Mouse (Mus musculus) intestine, embryonic 16.5 days (tissue): ENCODE measurements around the gene Kmo. TPM values are rescaled to one million over a fixed set of nuclear protein-coding genes. Genes with fewer than 3 reads are reported as not detected.
A peak's percentile ranks its signal among the peaks of the same experiment; 100 is the strongest.

Source experiments
- ATAC-seq: fragments of 200-750 bp; cut with Nextera tagmentation; 2 replicates; pipeline ENCODE4 v1.8.0; 2017; ENCODE audit warnings: moderate TSS enrichment, moderate library complexity
- H3K27ac ChIP-seq: fragments of 300-500 bp; sonication (generic); 2 replicates; pipeline ENCODE4 v1.5.1; 2014; ENCODE audit warnings: mild to moderate bottlenecking, low read length
- H3K27me3 ChIP-seq: fragments of 300-500 bp; sonication (generic); replicated peaks from 2 replicates; pipeline ENCODE4 v1.6.1; 2014; ENCODE audit warnings: low read length, control low read depth, mixed read lengths; ENCODE audit not compliant: control insufficient read depth, insufficient read depth
- H3K36me3 ChIP-seq: fragments of 300-500 bp; sonication (generic); 2 replicates; pipeline ENCODE4 v1.6.1; 2014; ENCODE audit warnings: low read length, control low read depth; ENCODE audit not compliant: control insufficient read depth, insufficient read depth
- H3K4me1 ChIP-seq: fragments of 300-500 bp; sonication (generic); 2 replicates; pipeline ENCODE4 v1.6.1; 2014; ENCODE audit warnings: low read length, control low read depth, mixed read lengths; ENCODE audit not compliant: control insufficient read depth, insufficient read depth
- H3K4me2 ChIP-seq: fragments of 300-500 bp; sonication (generic); 2 replicates; pipeline ENCODE4 v1.6.1; 2014; ENCODE audit warnings: low read depth, low read length, control low read depth
- H3K4me3 ChIP-seq: fragments of 300-500 bp; sonication (generic); 2 replicates; pipeline ENCODE4 v1.5.1; 2014; ENCODE audit warnings: mild to moderate bottlenecking, low read length
- H3K9ac ChIP-seq: fragments of 300-500 bp; sonication (generic); 2 replicates; pipeline ENCODE4 v1.6.1; 2014; ENCODE audit warnings: low read depth, low read length
- H3K9me3 ChIP-seq: fragments of 300-500 bp; sonication (generic); 2 replicates; pipeline ENCODE4 v1.6.1; 2016; ENCODE audit warnings: low read length, control low read depth; ENCODE audit not compliant: control insufficient read depth
- WGBS: fragments of 180-500 bp; shearing (Covaris S2); extraction: QIAGEN DNeasy Blood & Tissue Kit; methylation state at CpG from one replicate; pipeline ENCODE4 v1.1.7; 2014; 5-methylcytosine and 5-hydroxymethylcytosine counted together
- polyA plus RNA-seq: library from polyadenylated mRNA; unstranded; fragments of >200 nt; fragmentation: Nextera tagmentation; extraction: Ambion mirVana; gene quantifications from 2 replicates; pipeline ENCODE4 v1.2.1, GENCODE M21; 2015

The Kmo gene
- polyA plus RNA-seq, 1 experiment from 2014 or later = 0.68 TPM

GRCm38 (mm10) chr1:175701145-175701544, 81.0 kb downstream of the Kmo start:
- H3K36me3 ChIP-seq = no peaks in the 10 kb centered on the region
- H3K27me3 ChIP-seq = no peaks in the 10 kb centered on the region
- peak; percentile 87 for ATAC-seq
- H3K4me3 ChIP-seq = no peak overlapping the region
- no peak overlapping the region for H3K9ac ChIP-seq
- 50% methylated on average over 4 of the region's 4 CpGs for WGBS
- H3K9me3 ChIP-seq = no peaks in the 10 kb centered on the region
- H3K27ac ChIP-seq = no peak overlapping the region
- H3K4me2 ChIP-seq = no peak overlapping the region
- no peaks in the 10 kb centered on the region for H3K4me1 ChIP-seq

GRCm38 (mm10) chr1:175707599-175707998, 87.4 kb downstream of the Kmo start:
- H3K4me3 ChIP-seq = no peak overlapping the region
- no peak overlapping the region for H3K9ac ChIP-seq
- no peaks in the 10 kb centered on the region for H3K9me3 ChIP-seq
- no peak overlapping the region for H3K4me2 ChIP-seq
- no peak overlapping the region for H3K27ac ChIP-seq
- H3K36me3 ChIP-seq = no peaks in the 10 kb centered on the region
- WGBS = 71% methylated on average over 5 of the region's 5 CpGs
- ATAC-seq = peak; percentile 40; the same call in 1 of the 2 replicates
- no peaks in the 10 kb centered on the region for H3K27me3 ChIP-seq
- H3K4me1 ChIP-seq = no peaks in the 10 kb centered on the region

- no peaks in the 10 kb centered on the region for H3K4me1 ChIP-seq
- H3K36me3 ChIP-seq = no peaks in the 10 kb centered on the region
- ATAC-seq = no peak
- H3K27ac ChIP-seq = no peak overlapping the region
- H3K4me2 ChIP-seq = no peak overlapping the region
- no peak overlapping the region for H3K9ac ChIP-seq
- no peaks in the 10 kb centered on the region for H3K27me3 ChIP-seq
- H3K9me3 ChIP-seq = no peaks in the 10 kb centered on the region
- H3K4me3 ChIP-seq = no peak overlapping the region
Measured at GRCm38 (mm10) chr1:175708013-175708412, 87.8 kb downstream of the Kmo start.

Other genes starting within 250 kb of the Kmo start
- 1.3 and 1.4 TPM in 2 replicates for gene Rgs7, start 127.9 kb upstream of the Kmo start, polyA plus RNA-seq
- gene Fh1, start 5.3 kb downstream of the Kmo start, polyA plus RNA-seq = 176 TPM in 2 replicates
- 5.6 and 5.9 TPM in 2 replicates for gene Opn3, start 72.4 kb downstream of the Kmo start, polyA plus RNA-seq
- 1.7 and 2.1 TPM in 2 replicates for gene Chml, start 72.5 kb downstream of the Kmo start, polyA plus RNA-seq
- gene Wdr64, start 78.2 kb downstream of the Kmo start, polyA plus RNA-seq = not detected in 2 replicates